Mouse (Mus musculus) heart, embryonic 11.5 days (tissue): ENCODE results near the gene Zfy2. TPM values are rescaled to one million over a fixed set of nuclear protein-coding genes. Genes with fewer than 3 reads are reported as not detected.

Experiments used
- ATAC-seq: fragments of 200-750 bp; cut with Nextera tagmentation; replicated peaks from 2 replicates; pipeline ENCODE4 v1.8.0; 2017; ENCODE audit warnings: moderate library complexity; ENCODE audit not compliant: insufficient number of reproducible peaks, low FRiP score, low TSS enrichment
- H3K27ac ChIP-seq: fragments of 300-500 bp; sonication (generic); 2 replicates; pipeline ENCODE4 v1.5.1; 2014; ENCODE audit warnings: mild to moderate bottlenecking, low read depth, low read length
- H3K27me3 ChIP-seq: fragments of 300-500 bp; sonication (generic); 2 replicates; pipeline ENCODE4 v1.6.1; 2014; ENCODE audit warnings: mild to moderate bottlenecking, low read length, mixed read lengths; ENCODE audit not compliant: control insufficient read depth, insufficient read depth
- H3K36me3 ChIP-seq: fragments of 300-500 bp; sonication (generic); 2 replicates; pipeline ENCODE4 v1.6.1; 2014; ENCODE audit warnings: mild to moderate bottlenecking, low read length, moderate library complexity, mixed read lengths; ENCODE audit not compliant: control insufficient read depth, insufficient read depth
- H3K4me1 ChIP-seq: fragments of 300-500 bp; sonication (generic); 2 replicates; pipeline ENCODE4 v1.6.1; 2014; ENCODE audit warnings: low read length; ENCODE audit not compliant: control insufficient read depth, insufficient read depth
- H3K4me2 ChIP-seq: fragments of 300-500 bp; sonication (generic); 2 replicates; pipeline ENCODE4 v1.6.1; 2014; ENCODE audit warnings: mild to moderate bottlenecking, moderate library complexity
- H3K4me3 ChIP-seq: fragments of 300-500 bp; sonication (generic); 2 replicates; pipeline ENCODE4 v1.5.1; 2014; ENCODE audit warnings: low read depth, low read length
- H3K9ac ChIP-seq: fragments of 300-500 bp; sonication (generic); 2 replicates; pipeline ENCODE4 v1.6.1; 2014; ENCODE audit warnings: mild to moderate bottlenecking, low read depth, low read length, moderate library complexity
- H3K9me3 ChIP-seq: fragments of 300-500 bp; sonication (generic); replicated peaks from 2 replicates; pipeline ENCODE4 v1.6.1; 2016; ENCODE audit warnings: low read length; ENCODE audit not compliant: control insufficient read depth
- WGBS: fragments of 180-500 bp; shearing (Covaris S2); extraction: QIAGEN DNeasy Blood & Tissue Kit; methylation state at CpG from one replicate; pipeline ENCODE4 v1.1.7; 2014; ENCODE audit not compliant: insufficient replicate concordance; 5-methylcytosine and 5-hydroxymethylcytosine counted together
- polyA plus RNA-seq: library from polyadenylated mRNA; unstranded; fragments of >200 nt; fragmentation: Nextera tagmentation; extraction: Ambion mirVana; gene quantifications from 2 replicates; pipeline ENCODE4 v1.2.1, GENCODE M21; 2014

The Zfy2 gene
- not detected in 2 replicates for polyA plus RNA-seq

- Histone ChIP-seq H3K27me3 (no peaks in the 10 kb centered on the region), H3K4me3 (no peak within 1 kb of the TSS), H3K36me3 (no peaks in the 10 kb centered on the region), H3K9ac (no peak within 1 kb of the TSS), H3K4me2 (no peak within 1 kb of the TSS), H3K27ac (no peak within 1 kb of the TSS), H3K4me1 (no peaks in the 10 kb centered on the region), H3K9me3 (no peaks in the 10 kb centered on the region)
- WGBS: 50% methylated on average over 1 of the region's 2 CpGs
- ATAC-seq: no peak
These were observed at the start of gene Zfy2 for GRCm38 (mm10) chrY:2170309-2170708. Zfy2 (minus strand) TSS chrY:2170409.
